8 mouse cellular contexts compared by ENCODE assay signal in genomic region chr13:111741991-111742615, GRCm38 (mm10).
DNase-seq lines count a peak whose midpoint lies in the region; ATAC-seq lines count a peak whose summit lies in the region.

No protein-coding gene starts in this region.

- H3K9me3 ChIP-seq in intestine, embryonic 14.5 days (ENCODE audit: control insufficient read depth, low read length) = no peaks in the 10 kb centered on the region
- no peaks in the 10 kb centered on the region; the same call in 1 of the 2 replicates for H3K9me3 ChIP-seq in intestine, embryonic 16.5 days (ENCODE audit: control insufficient read depth, low read length)

- H3K36me3 ChIP-seq in intestine, embryonic 14.5 days (ENCODE audit: control insufficient read depth, insufficient read depth, low read length) = peaks cover 6% of the 10 kb centered on the region; the same call in 1 of the 2 replicates
- no peaks in the 10 kb centered on the region for H3K36me3 ChIP-seq in intestine, embryonic 16.5 days (ENCODE audit: control insufficient read depth, insufficient read depth, low read length)

- H3K4me3 ChIP-seq in intestine, embryonic 14.5 days (ENCODE audit: low read depth, low read length) = no peak overlapping the region
- no peak overlapping the region for H3K4me3 ChIP-seq in intestine, embryonic 16.5 days (ENCODE audit: low read length)

- no peaks in the 10 kb centered on the region for H3K27me3 ChIP-seq in intestine, embryonic 14.5 days (replicated peaks; ENCODE audit: control insufficient read depth, insufficient read depth, low read length)
- H3K27me3 ChIP-seq in intestine, embryonic 16.5 days (replicated peaks; ENCODE audit: control insufficient read depth, insufficient read depth, low read length) = no peaks in the 10 kb centered on the region

- no peak overlapping the region for H3K27ac ChIP-seq in intestine, embryonic 14.5 days (ENCODE audit: low read depth)
- H3K27ac ChIP-seq in intestine, embryonic 16.5 days (ENCODE audit: low read length) = no peak overlapping the region

- WGBS in intestine, embryonic 14.5 days = 60% methylated on average over 6 of the region's 6 CpGs
- 60% methylated on average over 6 of the region's 6 CpGs for WGBS in intestine, embryonic 16.5 days

- ATAC-seq in intestine, embryonic 14.5 days (replicated peaks; ENCODE audit: low FRiP score, low TSS enrichment, low read depth) = 0 out of 2 replicates have a peak, but pooled peaks have one; percentile 27
- ATAC-seq in intestine, embryonic 16.5 days = no peak
- ATAC-seq in common myeloid progenitor, adult 5-6 weeks (replicated peaks; ENCODE audit: low read depth, poor library complexity, severe bottlenecking) = peak; percentile 73
- peak; percentile 63; the same call in 1 of the 2 replicates for ATAC-seq in neutrophil, adult 5-6 weeks (ENCODE audit: extremely low read depth, insufficient number of reproducible peaks, low FRiP score, poor library complexity, severe bottlenecking)
- ATAC-seq in frontal cortex, adult (ENCODE audit: low TSS enrichment) = no peak; the same call in 1 of the 2 replicates

- H3K4me2 ChIP-seq in intestine, embryonic 14.5 days (ENCODE audit: low read length) = no peak overlapping the region
- H3K4me2 ChIP-seq in intestine, embryonic 16.5 days (ENCODE audit: low read depth, low read length) = no peak overlapping the region

- DNase-seq in intestine, embryonic 14.5 days (ENCODE audit: low spot score) = peak; percentile 70
- DNase-seq in A20 (ENCODE audit: low read depth, low spot score) (peak; percentile 78), ES-CJ7 (ENCODE audit: low read depth, low spot score) (peak; percentile 65)
- peak; percentile 55 to 61 for DNase-seq in kidney, postnatal 4 days

- H3K4me1 ChIP-seq in intestine, embryonic 14.5 days (replicated peaks; ENCODE audit: control insufficient read depth, insufficient read depth, low read length) = no peaks in the 10 kb centered on the region
- no peaks in the 10 kb centered on the region for H3K4me1 ChIP-seq in intestine, embryonic 16.5 days (ENCODE audit: control insufficient read depth, insufficient read depth, low read length)

- no peak overlapping the region for H3K9ac ChIP-seq in intestine, embryonic 14.5 days (ENCODE audit: low read length)
- no peak overlapping the region for H3K9ac ChIP-seq in intestine, embryonic 16.5 days (ENCODE audit: low read depth, low read length)

Comparison
In these comparisons a context has a peak if more than half of its experiments do, and no peak if none do; other contexts are left out.
1. ATAC-seq: peak in intestine, embryonic 14.5 days (single experiment), common myeloid progenitor, adult 5-6 weeks (single experiment) and neutrophil, adult 5-6 weeks (single experiment); none in intestine, embryonic 16.5 days (single experiment) and frontal cortex, adult (single experiment).
2. Peak in every context shown above with its lines, with median percentiles within 50 percentile points of each other: DNase-seq.